Mouse (Mus musculus) adrenal gland, postnatal 0 days (tissue): Measurements from ENCODE around the gene Lurap1. TPM values are rescaled to one million over a fixed set of nuclear protein-coding genes. Genes with fewer than 3 reads are reported as not detected.

Source experiments
- polyA plus RNA-seq: library from polyadenylated mRNA; unstranded; fragments of >200 nt; fragmentation: Nextera tagmentation; extraction: Ambion mirVana; gene quantifications from 2 replicates; pipeline ENCODE4 v1.2.1, GENCODE M21; 2015

The Lurap1 gene
- 0.43 and 0.98 TPM in 2 replicates for polyA plus RNA-seq

DNA sequence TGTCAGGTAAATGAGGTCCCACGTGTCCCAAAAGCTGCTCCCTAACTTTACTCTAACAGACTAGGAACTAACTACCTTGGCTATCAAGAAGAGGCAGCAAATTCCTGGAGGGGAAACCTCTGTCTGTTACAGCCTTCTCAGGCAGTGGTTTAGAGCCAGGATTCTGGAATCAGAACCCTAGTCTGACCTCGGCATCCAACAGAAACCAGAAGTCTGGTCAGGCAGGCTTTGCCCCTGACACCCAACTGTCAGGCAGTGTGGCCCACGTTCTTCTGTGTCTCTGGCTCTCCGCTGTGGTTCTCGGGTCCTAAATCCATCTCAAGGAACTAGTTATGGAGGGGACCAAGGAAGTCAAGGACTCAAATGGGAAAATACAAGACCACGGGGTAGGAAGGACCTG, at the start of gene Lurap1:
Gene Lurap1 (minus strand): TSS at position 101 of the 400 bp plus-strand sequence.

DNA sequence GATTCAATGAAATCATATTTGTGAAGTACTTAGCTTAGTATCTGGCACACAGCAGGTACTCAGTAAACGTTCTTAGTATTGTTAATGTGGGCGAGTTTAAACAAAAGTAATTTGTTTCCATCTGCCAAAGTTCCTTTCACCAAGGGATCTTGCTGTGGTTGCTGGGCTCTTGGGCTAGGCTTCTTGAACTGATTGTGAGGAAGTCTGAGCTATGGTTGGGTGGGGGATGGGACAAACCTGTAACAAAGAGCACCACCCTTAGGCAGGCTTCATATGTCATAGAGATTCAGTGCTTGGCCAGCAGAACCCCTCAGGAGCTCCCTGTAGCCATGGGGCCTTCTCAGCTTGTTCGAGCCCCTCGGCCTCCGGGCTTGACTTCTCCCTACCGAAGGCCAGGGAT, 21.9 kb upstream of the Lurap1 start, which contains the start of the genes 1700042G07Rik and Gm49337:
Gene 1700042G07Rik (plus strand): TSS at position 301 of the 400 bp plus-strand sequence.
Gene Gm49337 (plus strand): TSS at position 313 of the 400 bp plus-strand sequence.

DNA sequence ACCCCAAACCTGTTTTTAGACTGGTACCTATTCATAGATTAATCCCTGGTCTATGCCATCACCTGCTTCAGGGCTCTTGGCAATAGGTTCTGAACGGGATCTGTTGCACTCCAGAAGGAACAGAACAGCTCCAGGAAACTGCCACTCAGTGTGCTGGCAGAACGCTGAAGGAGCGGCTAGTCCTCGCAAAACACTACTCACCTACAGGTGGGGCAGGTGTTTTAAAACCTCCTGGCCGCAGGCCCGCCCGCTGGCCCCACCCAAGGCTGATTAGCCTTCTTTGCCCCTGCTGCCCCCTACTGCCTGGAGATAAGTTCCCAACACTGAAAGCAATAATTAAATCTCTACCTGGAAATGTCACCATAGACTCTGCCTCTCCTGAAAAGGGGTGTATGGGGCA, 16.3 kb upstream of the Lurap1 start, which contains the start of gene Tspan1:
Gene Tspan1 (minus strand): TSS at position 198 of the 400 bp plus-strand sequence.

DNA sequence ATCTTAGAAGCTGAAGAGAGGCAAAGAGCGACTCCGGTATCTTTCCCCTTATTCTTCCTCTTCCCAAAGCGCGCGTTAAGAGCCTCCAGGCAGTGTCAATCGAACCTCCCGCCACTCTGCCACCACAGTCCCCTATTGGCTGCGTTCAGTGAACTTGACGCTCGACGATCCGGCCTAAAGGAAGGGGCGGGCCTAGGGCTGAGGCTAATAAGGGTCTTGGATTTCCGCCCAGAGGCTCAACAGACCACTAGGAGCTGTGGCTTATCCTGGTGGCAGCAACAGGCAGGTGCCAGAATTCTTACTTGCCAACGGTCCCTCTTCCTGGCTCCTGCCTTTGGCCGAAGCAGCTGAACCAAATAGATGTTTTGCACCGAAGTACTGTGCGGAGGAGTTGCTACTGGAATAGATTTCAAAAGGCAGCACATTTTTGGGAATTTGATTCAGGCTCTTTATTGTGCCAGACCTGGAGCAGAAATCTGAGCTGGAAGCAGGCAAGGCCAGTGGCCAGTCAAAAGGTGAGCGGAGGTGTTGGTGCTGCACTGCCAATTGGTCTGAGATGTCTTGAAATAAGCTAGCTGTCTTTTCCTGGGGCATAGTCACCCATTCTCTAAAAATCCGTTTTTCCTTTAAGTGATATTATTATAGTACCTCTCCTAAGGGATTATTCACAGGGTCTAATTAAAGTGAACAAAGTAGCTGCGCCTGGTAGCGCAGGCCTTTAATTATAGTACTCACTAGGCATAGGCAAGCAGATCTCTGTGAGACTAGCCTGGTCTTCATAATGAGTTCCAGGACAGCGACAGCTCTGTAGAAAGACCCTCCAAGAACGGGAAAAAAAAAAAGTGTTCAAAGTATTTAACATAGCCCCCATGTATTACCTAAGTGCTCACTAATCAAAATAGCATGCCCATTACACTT, 27.3 kb downstream of the Lurap1 start, which contains the start of the genes Rad54l and Pomgnt1:
Gene Rad54l (minus strand): TSS at position 89 of the 918 bp plus-strand sequence.
Gene Pomgnt1 (plus strand): TSS at position 239 of the 918 bp plus-strand sequence.

Other genes starting within 250 kb of the Lurap1 start
- 0.05 TPM in 1 of 2 replicates, not detected in the other for gene Dmbx1, start 211.4 kb downstream of the Lurap1 start, polyA plus RNA-seq
- gene Faah, start 133.4 kb downstream of the Lurap1 start, polyA plus RNA-seq: 4.6 and 5.6 TPM in 2 replicates
- 11.8 and 22.1 TPM in 2 replicates for gene Nsun4, start 97.5 kb downstream of the Lurap1 start, polyA plus RNA-seq
- gene Uqcrh, start 76.3 kb downstream of the Lurap1 start, polyA plus RNA-seq: 696 and 1,011 TPM in 2 replicates
- gene Lrrc41, start 76.1 kb downstream of the Lurap1 start, polyA plus RNA-seq: 44.3 and 55.9 TPM in 2 replicates
- gene Rad54l, start 27.6 kb downstream of the Lurap1 start, polyA plus RNA-seq: 4.6 and 9.3 TPM in 2 replicates
- gene Pomgnt1, start 27.5 kb downstream of the Lurap1 start, polyA plus RNA-seq: 36.6 and 41.9 TPM in 2 replicates
- gene Tspan1, start 16.3 kb upstream of the Lurap1 start, polyA plus RNA-seq: 0.40 and 0.54 TPM in 2 replicates
- not detected in 2 replicates for gene 1700042G07Rik, start 22.0 kb upstream of the Lurap1 start, polyA plus RNA-seq
- gene Gm49337, start 22.0 kb upstream of the Lurap1 start, polyA plus RNA-seq: 0.10 TPM in 1 of 2 replicates, not detected in the other
- 4.6 and 5.3 TPM in 2 replicates for gene Pik3r3, start 70.3 kb upstream of the Lurap1 start, polyA plus RNA-seq